Mouse (Mus musculus) left cerebral cortex, postnatal 4 days (tissue): ENCODE results near the gene Lrr1. TPM values are rescaled to one million over a fixed set of nuclear protein-coding genes. Genes with fewer than 3 reads are reported as not detected.
"Not testable (repeated sequence)": the region's sequence is repeated elsewhere in the genome, so short reads cannot be mapped to it uniquely, and the experiment has no call there.

ENCODE experiments used
- DNase-seq: peaks from one replicate; pipeline ENCODE4 v3.0.0-alpha.2; 2022
- intact Hi-C: fragments of 180-260 bp; cut with DNase I; formaldehyde crosslinking; loops from one replicate; pipeline ENCODE4 v1.15.1; 2025
- total RNA-seq, 2 experiments: library from RNA; stranded (reverse); gene quantifications; 2 replicates each; pipeline ENCODE4 v1.2.3; 2021

The Lrr1 gene
- total RNA-seq = 1 to 10 TPM; 1.5 to 2.9 TPM

- DNase-seq = peak; percentile 88
- intact Hi-C loops = no loop called here
Observed at GRCm38 (mm10) chr12:69168461-69169106, at the start of gene Lrr1. Gene Lrr1, plus strand, starts transcription at chr12:69168814.

GRCm38 (mm10) chr12:69119908-69120307, 48.7 kb upstream of the Lrr1 start:
- intact Hi-C loops = no loop called here
- DNase-seq = no peak

DNA sequence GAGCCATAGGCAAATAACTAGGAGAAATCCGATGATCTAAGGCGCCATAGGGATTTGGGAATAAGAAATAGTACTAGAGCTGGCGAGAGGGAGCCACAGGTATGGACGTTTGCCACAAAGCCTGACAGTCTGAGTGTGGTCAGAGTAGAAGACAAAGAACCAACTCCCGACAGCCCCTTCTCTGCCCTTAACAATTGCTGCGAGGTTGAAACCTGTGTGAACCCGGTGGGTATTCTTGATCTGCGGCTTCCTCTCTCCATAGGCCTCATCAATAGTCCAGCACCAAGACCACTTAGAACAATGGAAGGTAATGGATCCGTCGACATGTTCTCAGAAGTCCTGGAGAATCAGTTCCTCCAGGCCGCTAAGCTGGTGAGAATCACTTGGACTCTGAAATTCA, 45.8 kb upstream of the Lrr1 start:
- DNase-seq = no peak
- intact Hi-C loops = no loop called here

- intact Hi-C loops = no loop called here
- DNase-seq = no peak
Observed at GRCm38 (mm10) chr12:69125066-69125465, 43.5 kb upstream of the Lrr1 start.

GRCm38 (mm10) chr12:69127170-69127569, 41.4 kb upstream of the Lrr1 start:
- no peak for DNase-seq
- intact Hi-C loops = no loop called here

- DNase-seq = no peak
- intact Hi-C loops = no loop called here
Observed at GRCm38 (mm10) chr12:69127626-69128025, 41.0 kb upstream of the Lrr1 start.

- DNase-seq = no peak
- intact Hi-C loops = loop anchor here (5.0 kb wide), 1 partner anchor 1697 kb away; no protein-coding TSS in a partner anchor
Observed at GRCm38 (mm10) chr12:69129634-69130310, 38.8 kb upstream of the Lrr1 start.

- no peak for DNase-seq
- intact Hi-C loops = loop anchor here (5.0 kb wide), 1 partner anchor 1698 kb away; no protein-coding TSS in a partner anchor
Observed at GRCm38 (mm10) chr12:69130486-69130885, 38.1 kb upstream of the Lrr1 start.

DNA sequence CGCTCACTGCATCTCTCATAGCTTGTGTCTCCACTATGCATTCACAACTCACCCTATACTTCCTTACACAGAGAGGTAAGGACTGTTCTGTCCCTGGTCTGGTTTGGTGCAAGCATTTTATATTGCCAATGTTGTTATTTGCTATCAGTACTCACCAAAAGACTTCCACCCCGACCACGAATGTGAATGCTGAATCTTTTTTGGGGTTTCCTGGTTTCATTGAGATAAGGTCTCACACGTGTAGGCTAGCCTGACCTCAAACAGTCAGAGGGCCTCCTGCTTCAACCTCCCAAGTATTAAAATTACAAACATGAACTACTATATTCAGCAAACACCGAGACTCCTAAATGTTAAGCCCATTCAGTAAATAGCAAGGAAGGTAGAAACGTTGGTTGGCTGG, 37.3 kb upstream of the Lrr1 start:
- no peak for DNase-seq
- intact Hi-C loops = loop anchor here (5.0 kb wide), 1 partner anchor 1699 kb away; no protein-coding TSS in a partner anchor

- DNase-seq = peak; percentile 64
- intact Hi-C loops = loop anchor here (5.0 kb wide), 1 partner anchor 1700 kb away; no protein-coding TSS in a partner anchor
Observed at GRCm38 (mm10) chr12:69131981-69132380, 36.6 kb upstream of the Lrr1 start.

DNA sequence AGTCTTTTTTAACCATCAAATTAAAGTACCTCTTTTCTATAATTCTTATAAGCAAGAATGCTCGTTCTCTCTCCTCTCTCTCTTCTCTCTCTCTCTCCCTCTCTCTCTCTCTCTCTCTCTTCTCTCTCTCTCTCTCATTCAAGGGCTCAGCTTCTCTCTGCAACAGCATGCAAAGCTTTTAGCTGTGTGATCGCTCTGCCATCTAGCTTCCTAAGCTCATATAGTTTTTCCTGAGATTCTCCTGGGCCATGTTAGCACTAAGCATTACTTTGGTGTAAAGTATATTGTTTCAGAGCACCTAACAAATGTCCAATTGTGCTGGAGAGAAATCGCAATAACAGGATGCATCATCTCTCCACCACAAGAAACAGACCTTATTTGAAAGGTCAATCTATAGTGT, 29.4 kb upstream of the Lrr1 start:
- intact Hi-C loops = no loop called here
- no peak for DNase-seq

GRCm38 (mm10) chr12:69139841-69140240, 28.8 kb upstream of the Lrr1 start:
- DNase-seq = no peak
- intact Hi-C loops = no loop called here

GRCm38 (mm10) chr12:69143460-69143859, 25.2 kb upstream of the Lrr1 start:
- intact Hi-C loops = no loop called here
- no peak for DNase-seq

DNA sequence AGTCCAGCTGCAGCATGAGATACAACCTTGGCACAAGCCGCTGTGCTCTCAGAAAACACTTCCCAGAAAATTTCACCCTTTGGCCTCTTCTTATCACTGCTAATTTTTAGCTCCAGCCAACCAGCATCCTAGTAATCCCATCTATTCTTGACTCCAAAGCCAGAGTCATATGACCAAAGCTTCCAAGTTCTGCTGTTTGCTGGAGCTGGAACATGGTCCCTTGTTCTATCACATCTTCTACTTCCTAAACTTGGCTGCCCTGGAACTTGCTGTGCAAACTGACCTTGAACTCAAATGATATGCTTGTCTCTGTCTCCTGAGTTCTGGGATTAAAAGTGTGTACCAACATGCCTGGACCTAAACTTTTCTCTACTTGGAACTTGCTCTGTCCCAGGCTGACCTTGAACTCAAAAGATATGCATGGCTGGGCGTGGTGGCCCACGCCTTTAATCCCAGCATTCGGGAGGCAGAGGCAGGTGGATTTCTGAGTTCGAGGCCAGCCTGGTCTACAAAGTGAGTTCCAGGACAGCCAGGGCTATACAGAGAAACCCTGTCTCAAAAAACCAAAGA, 21.4 kb upstream of the Lrr1 start:
- intact Hi-C loops = no loop called here
- no peak for DNase-seq

DNA sequence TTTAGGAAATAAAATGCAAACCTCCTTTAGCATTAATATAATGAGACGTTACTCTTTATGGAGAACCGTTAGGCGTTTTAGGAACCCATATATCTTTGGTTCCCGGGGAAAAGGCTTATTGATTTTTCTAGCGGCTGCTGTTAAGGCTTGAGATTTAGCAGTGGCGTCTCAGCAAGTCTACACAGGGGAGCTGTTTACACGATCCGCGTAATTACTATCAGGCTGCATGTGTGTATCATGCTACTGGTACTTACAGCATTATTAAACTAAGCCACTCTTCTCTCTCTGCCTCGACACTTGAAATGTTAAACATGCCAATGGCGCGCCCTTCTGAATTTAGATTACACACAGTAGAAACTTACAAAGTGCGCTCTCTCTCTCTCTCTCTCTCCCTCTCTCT, 18.6 kb upstream of the Lrr1 start:
- intact Hi-C loops = no loop called here
- no peak for DNase-seq

- no peak for DNase-seq
- intact Hi-C loops = no loop called here
Observed at GRCm38 (mm10) chr12:69155923-69156322, 12.7 kb upstream of the Lrr1 start.

GRCm38 (mm10) chr12:69156436-69156835, 12.2 kb upstream of the Lrr1 start:
- DNase-seq = no peak
- intact Hi-C loops = no loop called here

GRCm38 (mm10) chr12:69157107-69157506, 11.5 kb upstream of the Lrr1 start:
- DNase-seq = no peak
- intact Hi-C loops = no loop called here

DNA sequence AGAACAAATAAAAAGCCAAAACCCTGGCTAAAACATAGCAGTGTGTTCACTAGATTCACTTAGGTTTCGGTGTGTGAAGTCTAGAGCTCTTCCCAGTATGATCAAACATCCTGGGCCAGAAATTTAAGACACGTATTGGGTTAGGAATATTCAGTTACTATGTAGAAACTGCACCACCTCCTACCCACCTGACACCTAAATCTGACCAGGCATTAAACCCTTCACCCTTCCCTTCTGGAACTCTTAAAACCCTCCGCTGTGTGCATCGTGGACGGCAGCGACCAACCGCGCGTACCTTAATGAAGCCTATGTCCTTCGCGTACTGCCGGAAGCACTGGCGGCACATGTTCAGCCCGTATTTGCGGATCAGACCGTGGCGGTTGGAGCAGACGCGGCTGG, 10.2 kb upstream of the Lrr1 start:
- no peak for DNase-seq
- intact Hi-C loops = no loop called here

GRCm38 (mm10) chr12:69158765-69159577, 9.6 kb upstream of the Lrr1 start, which contains the start of gene Rps29:
Gene Rps29, minus strand, starts transcription at chr12:69159186.
- DNase-seq = peak; percentile 97
- intact Hi-C loops = not testable (repeated sequence)

- no peak for DNase-seq
- intact Hi-C loops = no loop called here
Observed at GRCm38 (mm10) chr12:69159578-69159940, 9.1 kb upstream of the Lrr1 start.
